Mouse (Mus musculus) bone marrow macrophage, adult 2 months (primary cell): ENCODE results near the gene Dpysl4. TPM values are rescaled to one million over a fixed set of nuclear protein-coding genes. Genes with fewer than 3 reads are reported as not detected.

Source experiments
- H3K27ac ChIP-seq: 2 replicates; pipeline ENCODE4 v1.5.1; 2012; ENCODE audit warnings: low read depth, low read length; ENCODE audit not compliant: insufficient read depth
- H3K4me1 ChIP-seq: 2 replicates; pipeline ENCODE4 v1.6.1; 2012; ENCODE audit warnings: low read length; ENCODE audit not compliant: control insufficient read depth, insufficient read depth
- H3K4me3 ChIP-seq: 2 replicates; pipeline ENCODE4 v1.5.1; 2012; ENCODE audit warnings: mild to moderate bottlenecking, low read length, moderate library complexity; ENCODE audit not compliant: insufficient read depth
- CTCF ChIP-seq: IDR thresholded peaks from 2 replicates; pipeline ENCODE4 v1.5.1; 2012; ENCODE audit warnings: low read depth, mild to moderate bottlenecking, low read length, moderate library complexity
- POLR2A ChIP-seq: IDR thresholded peaks from 2 replicates; pipeline ENCODE4 v1.6.1; 2012; ENCODE audit warnings: mild to moderate bottlenecking, low read depth, low read length, borderline replicate concordance
- polyA plus RNA-seq: library from polyadenylated mRNA; stranded (reverse); fragments of >200 nt; gene quantifications from 2 replicates; pipeline ENCODE4 v1.2.4, GENCODE M21; 2012; ENCODE audit not compliant: missing spikeins, insufficient read depth, insufficient read length

The Dpysl4 gene
- polyA plus RNA-seq, 1 experiment, result not detected

- H3K4me3 ChIP-seq, result no peak overlapping the region
- no peak overlapping the region for H3K27ac ChIP-seq
- TF ChIP-seq POLR2A (no peak), CTCF (no peak)
- H3K4me1 ChIP-seq, result no peaks in the 10 kb centered on the region
Observed at GRCm38 (mm10) chr7:139094761-139095160, 9.0 kb downstream of the Dpysl4 start.

GRCm38 (mm10) chr7:139095282-139095681 is 9.5 kb downstream of the Dpysl4 start:
- no peak for TF ChIP-seq POLR2A
- Histone ChIP-seq H3K27ac (no peak overlapping the region), H3K4me3 (no peak overlapping the region), H3K4me1 (no peaks in the 10 kb centered on the region)

GRCm38 (mm10) chr7:139096399-139096798 is 10.6 kb downstream of the Dpysl4 start:
- Histone ChIP-seq H3K27ac (no peak overlapping the region), H3K4me3 (no peak overlapping the region), H3K4me1 (no peaks in the 10 kb centered on the region)
- TF ChIP-seq CTCF (no peak), POLR2A (no peak)

- TF ChIP-seq POLR2A (no peak), CTCF (no peak)
- Histone ChIP-seq H3K4me1 (no peaks in the 10 kb centered on the region), H3K27ac (no peak overlapping the region), H3K4me3 (no peak overlapping the region)
Observed at GRCm38 (mm10) chr7:139100531-139101095, 14.8 kb downstream of the Dpysl4 start.

GRCm38 (mm10) chr7:139101286-139101804 is 15.5 kb downstream of the Dpysl4 start:
- H3K4me3 ChIP-seq, result no peak overlapping the region
- TF ChIP-seq POLR2A, result no peak
- TF ChIP-seq CTCF, result no peak
- no peaks in the 10 kb centered on the region for H3K4me1 ChIP-seq
- no peak overlapping the region for H3K27ac ChIP-seq

GRCm38 (mm10) chr7:139101826-139102225 is 16.0 kb downstream of the Dpysl4 start:
- H3K4me3 ChIP-seq, result no peak overlapping the region
- no peak for TF ChIP-seq POLR2A
- no peak for TF ChIP-seq CTCF
- H3K27ac ChIP-seq, result no peak overlapping the region
- no peaks in the 10 kb centered on the region for H3K4me1 ChIP-seq

GRCm38 (mm10) chr7:139103960-139104381 is 18.2 kb downstream of the Dpysl4 start:
- Histone ChIP-seq H3K4me3 (no peak overlapping the region), H3K27ac (no peak overlapping the region), H3K4me1 (no peaks in the 10 kb centered on the region)
- no peak for TF ChIP-seq POLR2A
- no peak for TF ChIP-seq CTCF

GRCm38 (mm10) chr7:139105076-139105475 is 19.3 kb downstream of the Dpysl4 start:
- H3K4me3 ChIP-seq, result no peak overlapping the region
- no peak overlapping the region for H3K27ac ChIP-seq
- H3K4me1 ChIP-seq, result no peaks in the 10 kb centered on the region
- TF ChIP-seq POLR2A (no peak), CTCF (no peak)

GRCm38 (mm10) chr7:139105705-139106104 is 19.9 kb downstream of the Dpysl4 start:
- TF ChIP-seq POLR2A (no peak), CTCF (no peak)
- Histone ChIP-seq H3K4me3 (no peak overlapping the region), H3K27ac (no peak overlapping the region), H3K4me1 (no peaks in the 10 kb centered on the region)

GRCm38 (mm10) chr7:139107908-139108650 is 22.3 kb downstream of the Dpysl4 start:
- TF ChIP-seq POLR2A (no peak), CTCF (no peak)
- Histone ChIP-seq H3K4me3 (no peak overlapping the region), H3K4me1 (no peaks in the 10 kb centered on the region), H3K27ac (no peak overlapping the region)
